Mouse (Mus musculus): Measurements from ENCODE around the gene Stk11. TPM values are rescaled to one million over a fixed set of nuclear protein-coding genes. Genes with fewer than 3 reads are reported as not detected.
A peak's percentile ranks its signal among the peaks of the same experiment; 100 is the strongest.

Gene Stk11
- polyA plus RNA-seq, 1 experiment, result 112 TPM

- peak; percentile 84 to 85 for DNase-seq
- Histone ChIP-seq H3K27me3 (ENCODE audit: control insufficient read depth, insufficient read depth, low read length) (no peaks in the 10 kb centered on the region), H3K4me1 (ENCODE audit: control insufficient read depth, insufficient read depth, low read length) (peaks cover 7% of the 10 kb centered on the region; the same call in 1 of the 2 replicates), H3K27ac (ENCODE audit: insufficient read depth, low read length) (peak within 1 kb of the TSS; percentile 50), H3K4me3 (replicated peaks; ENCODE audit: insufficient read depth, low read depth, low read length) (peak within 1 kb of the TSS; percentile 87)
- TF ChIP-seq CTCF (IDR thresholded peaks at IDR 0.05; ENCODE audit: borderline replicate concordance, insufficient read depth, low read depth, low read length), result no peak
- peak; percentile 60 for TF ChIP-seq POLR2A (IDR thresholded peaks at IDR 0.05; ENCODE audit: borderline replicate concordance, insufficient read depth, low read length)
- under 1% methylated on average over 82 of the region's 94 CpGs for WGBS
Measured at GRCm38 (mm10) chr10:80138553-80139438, 23.2 kb downstream of the Stk11 start, which contains the start of gene Atp5d. Gene Atp5d (plus strand): TSS chr10:80138632.

DNA sequence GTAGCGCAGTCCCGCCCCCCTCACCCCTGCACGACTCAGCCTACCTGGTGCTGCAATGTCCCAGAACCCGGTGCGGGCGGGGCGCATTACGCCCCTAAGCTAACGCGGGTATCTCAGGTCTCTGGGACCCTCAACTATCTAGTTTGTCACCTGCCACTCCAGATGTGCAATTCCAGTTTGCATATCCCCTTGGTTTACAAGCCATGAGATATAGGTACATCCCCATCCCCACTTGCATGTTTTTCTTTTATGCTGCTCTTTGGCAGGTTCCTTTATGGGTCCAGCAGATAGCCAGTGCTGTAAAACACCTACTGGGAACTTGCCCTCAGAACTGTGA, 23.8 kb downstream of the Stk11 start:
- H3K27me3 ChIP-seq (ENCODE audit: control insufficient read depth, insufficient read depth, low read length), result no peaks in the 10 kb centered on the region
- TF ChIP-seq CTCF (IDR thresholded peaks at IDR 0.05; ENCODE audit: borderline replicate concordance, insufficient read depth, low read depth, low read length) (no peak), POLR2A (IDR thresholded peaks at IDR 0.05; ENCODE audit: borderline replicate concordance, insufficient read depth, low read length) (no peak)
- WGBS, result 2% methylated on average over 9 of the region's 10 CpGs

GRCm38 (mm10) chr10:80139975-80140665, 24.5 kb downstream of the Stk11 start:
- no peak for DNase-seq
- no peak for TF ChIP-seq CTCF (IDR thresholded peaks at IDR 0.05; ENCODE audit: borderline replicate concordance, insufficient read depth, low read depth, low read length)
- WGBS, result 77% methylated on average over 11 of the region's 11 CpGs
- no peak overlapping the region for H3K27ac ChIP-seq (ENCODE audit: insufficient read depth, low read length)
- no peak overlapping the region for H3K4me3 ChIP-seq (replicated peaks; ENCODE audit: insufficient read depth, low read depth, low read length)
- peaks cover 17% of the 10 kb centered on the region; the same call in 1 of the 2 replicates for H3K4me1 ChIP-seq (ENCODE audit: control insufficient read depth, insufficient read depth, low read length)
- no peaks in the 10 kb centered on the region for H3K27me3 ChIP-seq (ENCODE audit: control insufficient read depth, insufficient read depth, low read length)

More for the DNA sequence above, 23.8 kb downstream of the Stk11 start:
- Histone ChIP-seq H3K4me3 (replicated peaks; ENCODE audit: insufficient read depth, low read depth, low read length) (peak overlapping the region; percentile 87), H3K4me1 (ENCODE audit: control insufficient read depth, insufficient read depth, low read length) (peaks cover 12% of the 10 kb centered on the region; the same call in 1 of the 2 replicates), H3K27ac (ENCODE audit: insufficient read depth, low read length) (peak overlapping the region; percentile 44)
- no peak for DNase-seq

GRCm38 (mm10) chr10:80140666-80141035, 25.0 kb downstream of the Stk11 start, which contains the start of gene Cbarp:
Gene Cbarp (minus strand): TSS chr10:80140835.
- peak within 1 kb of the TSS; percentile 97 for H3K27ac ChIP-seq (ENCODE audit: insufficient read depth, low read length)
- 67% methylated on average over 10 of the region's 10 CpGs for WGBS
- H3K4me3 ChIP-seq (replicated peaks; ENCODE audit: insufficient read depth, low read depth, low read length), result peak within 1 kb of the TSS; percentile 61
- TF ChIP-seq POLR2A (IDR thresholded peaks at IDR 0.05; ENCODE audit: borderline replicate concordance, insufficient read depth, low read length) (no peak), CTCF (IDR thresholded peaks at IDR 0.05; ENCODE audit: borderline replicate concordance, insufficient read depth, low read depth, low read length) (no peak)
- peaks cover 21% of the 10 kb centered on the region for H3K4me1 ChIP-seq (ENCODE audit: control insufficient read depth, insufficient read depth, low read length)
- DNase-seq, result no peak
- H3K27me3 ChIP-seq (ENCODE audit: control insufficient read depth, insufficient read depth, low read length), result no peaks in the 10 kb centered on the region

DNA sequence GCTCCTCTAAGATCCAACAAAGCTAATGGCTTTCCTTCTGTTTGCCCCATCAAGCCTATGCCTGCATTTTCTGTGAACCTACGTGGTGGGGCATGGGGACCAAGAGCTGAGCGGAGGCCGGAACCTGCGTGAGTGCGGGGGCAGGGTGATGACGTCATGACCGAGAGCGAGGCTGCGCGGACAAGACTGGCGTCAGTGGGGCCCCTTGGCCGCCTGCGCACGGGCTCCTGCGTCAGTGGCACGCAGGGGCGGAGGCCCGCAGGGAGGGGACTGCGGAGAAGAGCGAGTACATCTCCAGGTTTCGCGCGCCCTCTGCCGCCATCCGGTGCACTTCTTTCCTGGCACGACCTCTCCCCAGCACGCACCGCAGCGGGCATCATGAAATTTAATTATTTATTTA, 25.6 kb downstream of the Stk11 start:
- peak overlapping the region; percentile 61 for H3K4me3 ChIP-seq (replicated peaks; ENCODE audit: insufficient read depth, low read depth, low read length)
- under 1% methylated on average over 29 of the region's 29 CpGs for WGBS
- TF ChIP-seq CTCF (IDR thresholded peaks at IDR 0.05; ENCODE audit: borderline replicate concordance, insufficient read depth, low read depth, low read length) (peak; percentile 69; the same call in 1 of the 2 replicates), POLR2A (IDR thresholded peaks at IDR 0.05; ENCODE audit: borderline replicate concordance, insufficient read depth, low read length) (peak; percentile 73; the same call in 1 of the 2 replicates)
- peaks cover 25% of the 10 kb centered on the region for H3K4me1 ChIP-seq (ENCODE audit: control insufficient read depth, insufficient read depth, low read length)
- H3K27me3 ChIP-seq (ENCODE audit: control insufficient read depth, insufficient read depth, low read length), result no peaks in the 10 kb centered on the region
- H3K27ac ChIP-seq (ENCODE audit: insufficient read depth, low read length), result peak overlapping the region; percentile 97
- DNase-seq, result peak; percentile 98 to 99

DNA sequence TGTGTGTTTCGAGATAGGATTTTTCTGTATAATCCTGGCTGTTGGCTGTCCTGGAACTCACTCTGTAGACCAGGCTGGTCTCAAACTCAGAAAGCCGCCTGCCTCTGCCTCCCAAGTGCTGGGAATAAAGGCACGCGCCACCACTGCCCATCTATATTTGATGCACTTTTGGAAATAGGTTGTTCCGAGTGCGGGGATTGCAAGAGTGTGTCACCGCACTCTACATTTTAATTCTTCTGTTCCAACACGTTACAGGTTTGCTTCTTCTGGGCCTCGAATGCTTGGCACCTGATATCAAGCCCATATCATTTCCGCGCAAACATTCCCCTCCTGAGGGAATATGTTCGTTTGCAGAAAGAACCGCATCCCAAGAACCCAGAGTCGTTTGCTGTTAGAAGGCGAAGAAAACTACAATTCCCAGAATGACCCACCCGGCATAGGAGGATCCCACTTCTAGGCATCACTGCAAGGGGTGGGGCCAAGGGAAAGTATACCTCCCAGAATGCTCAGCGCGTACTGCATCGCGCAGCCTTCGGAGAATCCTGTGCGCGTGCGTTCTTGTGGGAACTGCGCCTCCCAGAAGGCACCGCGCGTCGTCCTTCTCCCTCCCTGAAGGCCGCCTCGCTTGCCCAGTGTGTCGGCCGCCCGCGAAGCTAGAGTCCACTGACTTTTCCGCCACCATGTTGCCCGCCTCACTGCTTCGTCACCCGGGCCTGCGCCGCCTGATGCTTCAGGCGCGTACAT, 26.4 kb downstream of the Stk11 start:
- peak overlapping the region; percentile 67 for H3K4me3 ChIP-seq (replicated peaks; ENCODE audit: insufficient read depth, low read depth, low read length)
- peak overlapping the region; percentile 89 for H3K27ac ChIP-seq (ENCODE audit: insufficient read depth, low read length)
- DNase-seq, result peak; percentile 94 to 99
- H3K4me1 ChIP-seq (ENCODE audit: control insufficient read depth, insufficient read depth, low read length), result peaks cover 32% of the 10 kb centered on the region
- H3K27me3 ChIP-seq (ENCODE audit: control insufficient read depth, insufficient read depth, low read length), result no peaks in the 10 kb centered on the region
- under 1% methylated on average over 40 of the region's 43 CpGs for WGBS
- TF ChIP-seq POLR2A (IDR thresholded peaks at IDR 0.05; ENCODE audit: borderline replicate concordance, insufficient read depth, low read length) (peak; percentile 89), CTCF (IDR thresholded peaks at IDR 0.05; ENCODE audit: borderline replicate concordance, insufficient read depth, low read depth, low read length) (no peak)

GRCm38 (mm10) chr10:80142530-80142925, 26.9 kb downstream of the Stk11 start:
- DNase-seq, result no peak
- Histone ChIP-seq H3K4me3 (replicated peaks; ENCODE audit: insufficient read depth, low read depth, low read length) (peak overlapping the region; percentile 67), H3K4me1 (ENCODE audit: control insufficient read depth, insufficient read depth, low read length) (peaks cover 36% of the 10 kb centered on the region), H3K27ac (ENCODE audit: insufficient read depth, low read length) (peak overlapping the region; percentile 89), H3K27me3 (ENCODE audit: control insufficient read depth, insufficient read depth, low read length) (no peaks in the 10 kb centered on the region)
- TF ChIP-seq POLR2A (IDR thresholded peaks at IDR 0.05; ENCODE audit: borderline replicate concordance, insufficient read depth, low read length), result no peak
- TF ChIP-seq CTCF (IDR thresholded peaks at IDR 0.05; ENCODE audit: borderline replicate concordance, insufficient read depth, low read depth, low read length), result no peak
- WGBS, result 1% methylated on average over 15 of the region's 15 CpGs

All from cerebellum, adult 2 months (tissue).